Mouse (Mus musculus) megakaryocyte-erythroid progenitor cell, adult 5 weeks (primary cell): Measurements from ENCODE around the gene Olfr117. TPM values are rescaled to one million over a fixed set of nuclear protein-coding genes. Genes with fewer than 3 reads are reported as not detected.

Experiments
- polyA plus RNA-seq: library from polyadenylated mRNA; stranded (reverse); fragments of >175 nt; gene quantifications from 2 replicates; pipeline ENCODE4 v1.2.3, GENCODE M21; 2012

Olfr117 gene
- polyA plus RNA-seq, result not detected in 2 replicates

DNA sequence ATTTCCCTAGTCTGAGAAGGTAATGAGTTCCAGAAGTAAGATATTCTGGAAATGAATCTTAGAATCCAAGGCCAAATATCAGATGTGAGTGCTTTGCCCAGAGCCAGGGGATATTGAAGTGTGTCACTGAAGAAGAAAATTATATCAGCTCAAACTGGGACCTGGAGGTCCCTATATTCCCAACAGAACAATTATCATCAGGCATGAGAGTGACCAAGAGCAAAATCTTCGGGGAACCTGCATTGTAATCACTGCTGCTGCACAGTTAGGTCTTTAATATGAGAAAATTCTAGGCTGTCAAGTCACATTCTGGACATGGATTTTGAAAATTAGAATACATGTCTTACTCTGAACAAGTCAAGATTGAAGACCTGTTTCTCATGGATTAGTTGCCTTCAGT, at the start of gene Olfr117:
Olfr117 (minus strand) TSS at position 101 of the 400 bp plus-strand sequence.

DNA sequence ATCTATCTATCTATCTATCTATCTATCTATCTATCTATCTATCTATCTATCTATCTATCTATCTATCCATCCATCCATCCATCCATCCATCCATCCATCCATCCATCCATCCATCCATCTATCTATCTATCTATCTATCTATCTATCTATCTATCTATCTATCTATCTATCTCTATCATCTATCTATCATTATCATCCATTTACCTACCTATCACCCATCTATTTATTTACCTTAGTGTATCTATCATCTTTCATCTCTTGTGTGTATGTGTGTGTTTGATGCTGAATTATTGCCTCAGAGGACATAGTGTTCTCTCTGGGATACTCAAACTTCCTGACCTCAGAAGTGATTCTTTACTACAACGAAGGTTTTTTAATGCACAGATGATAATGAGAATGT, 32.7 kb upstream of the Olfr117 start, which contains the start of gene Olfr119:
Olfr119 (plus strand) TSS at position 301 of the 400 bp plus-strand sequence.

DNA sequence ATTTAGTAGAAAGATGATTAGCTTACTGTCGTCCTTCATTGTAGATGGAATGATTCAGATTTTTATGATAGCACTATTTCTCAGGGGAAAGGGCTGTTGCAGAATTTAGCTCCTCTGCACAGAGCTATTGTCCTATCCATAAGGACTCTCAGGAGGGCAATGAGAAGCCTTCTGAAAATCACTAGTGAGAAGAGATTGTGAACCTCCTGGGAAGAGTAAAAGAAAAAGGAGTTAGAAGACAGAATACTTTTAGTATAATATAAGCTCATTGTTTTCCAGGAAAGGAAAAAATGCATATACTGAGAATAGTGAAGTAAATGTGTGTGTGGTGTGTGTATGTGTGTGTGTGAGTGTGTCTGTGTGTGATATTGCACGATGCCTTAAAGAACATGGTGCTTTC, 3.1 kb upstream of the Olfr117 start, which contains the start of gene Olfr118:
Olfr118 (plus strand) TSS at position 301 of the 400 bp plus-strand sequence.

DNA sequence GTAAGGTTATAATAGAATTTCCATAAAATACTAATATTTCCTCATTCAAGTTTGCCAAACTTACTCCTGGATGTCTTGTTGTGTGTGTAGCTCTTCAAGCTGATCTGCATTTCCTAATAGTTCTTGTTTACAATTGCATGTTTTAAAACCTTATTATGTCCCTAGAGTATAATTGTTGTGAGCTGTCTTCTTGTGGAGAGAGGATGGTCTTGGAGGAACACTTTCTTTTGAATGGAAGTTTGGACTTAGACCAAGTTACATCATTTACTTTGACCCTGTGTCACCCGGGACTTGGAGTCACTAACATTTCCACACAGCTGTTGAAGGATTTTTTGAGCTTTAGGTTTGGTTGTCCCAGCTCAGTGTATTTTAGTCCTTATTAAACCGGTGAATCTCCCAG, 36.6 kb downstream of the Olfr117 start, which contains the start of the genes Olfr115 and Olfr116:
Olfr115 (minus strand) TSS at position 101 of the 400 bp plus-strand sequence.
Olfr116 (minus strand) TSS at position 191 of the 400 bp plus-strand sequence.

Other genes with a start within 250 kb of the Olfr117 start
- gene Olfr108, start 218.3 kb downstream of the Olfr117 start, polyA plus RNA-seq, result not detected in 2 replicates
- not detected in 2 replicates for gene Olfr109, start 204.9 kb downstream of the Olfr117 start, polyA plus RNA-seq
- not detected in 2 replicates for gene H2-M2, start 180.2 kb downstream of the Olfr117 start, polyA plus RNA-seq
- not detected in 2 replicates for gene Olfr110, start 171.3 kb downstream of the Olfr117 start, polyA plus RNA-seq
- gene Olfr111, start 155.8 kb downstream of the Olfr117 start, polyA plus RNA-seq, result not detected in 2 replicates
- not detected in 2 replicates for gene Olfr112, start 94.3 kb downstream of the Olfr117 start, polyA plus RNA-seq
- gene Olfr113, start 86.1 kb downstream of the Olfr117 start, polyA plus RNA-seq, result not detected in 2 replicates
- not detected in 2 replicates for gene Olfr114, start 71.0 kb downstream of the Olfr117 start, polyA plus RNA-seq
- gene Olfr115, start 36.7 kb downstream of the Olfr117 start, polyA plus RNA-seq, result not detected in 2 replicates
- not detected in 2 replicates for gene Olfr116, start 36.6 kb downstream of the Olfr117 start, polyA plus RNA-seq
- gene Olfr118, start 3.2 kb upstream of the Olfr117 start, polyA plus RNA-seq, result not detected in 2 replicates
- gene Olfr119, start 32.8 kb upstream of the Olfr117 start, polyA plus RNA-seq, result not detected in 2 replicates
- gene Olfr120, start 58.0 kb upstream of the Olfr117 start, polyA plus RNA-seq, result not detected in 2 replicates
- not detected in 2 replicates for gene Olfr121, start 85.1 kb upstream of the Olfr117 start, polyA plus RNA-seq
- gene Olfr122, start 104.8 kb upstream of the Olfr117 start, polyA plus RNA-seq, result not detected in 2 replicates
- not detected in 2 replicates for gene Olfr123, start 129.7 kb upstream of the Olfr117 start, polyA plus RNA-seq
- gene Olfr124, start 136.1 kb upstream of the Olfr117 start, polyA plus RNA-seq, result not detected in 2 replicates
- gene Olfr125, start 169.2 kb upstream of the Olfr117 start, polyA plus RNA-seq, result not detected in 2 replicates
- gene Olfr126, start 183.7 kb upstream of the Olfr117 start, polyA plus RNA-seq, result 0.04 TPM in 1 of 2 replicates, not detected in the other
- 0.01 TPM in 1 of 2 replicates, not detected in the other for gene Olfr127, start 236.7 kb upstream of the Olfr117 start, polyA plus RNA-seq